Mouse (Mus musculus) 3134 (cell line): ENCODE data around the gene Dock2.
"Not testable (repeated sequence)": the region's sequence is repeated elsewhere in the genome, so short reads cannot be mapped to it uniquely, and the experiment has no call there.

ENCODE experiments used
- DNase-seq: peaks from one replicate; pipeline ENCODE4 v3.0.0-alpha.2; 2011; ENCODE audit warnings: low spot score; ENCODE audit not compliant: insufficient read length; ENCODE audit errors: extremely low read depth

The Dock2 gene

GRCm38 (mm10) chr11:34783587-34784043 lies at the start of gene Dock2:
Gene Dock2, minus strand, starts transcription at chr11:34783892.
- DNase-seq, result no peak

- DNase-seq, result peak; percentile 5
Observed at GRCm38 (mm10) chr11:34832678-34833077, 49.0 kb upstream of the Dock2 start.

GRCm38 (mm10) chr11:34827803-34828202 lies 44.1 kb upstream of the Dock2 start:
- no peak for DNase-seq

GRCm38 (mm10) chr11:34826940-34827339 lies 43.2 kb upstream of the Dock2 start:
- DNase-seq, result no peak

GRCm38 (mm10) chr11:34824791-34825190 lies 41.1 kb upstream of the Dock2 start:
- no peak for DNase-seq

- DNase-seq, result no peak
Observed at GRCm38 (mm10) chr11:34814767-34815166, 31.1 kb upstream of the Dock2 start.

- DNase-seq, result no peak
Observed at GRCm38 (mm10) chr11:34814319-34814718, 30.6 kb upstream of the Dock2 start.

GRCm38 (mm10) chr11:34805026-34805425 lies 21.3 kb upstream of the Dock2 start:
- DNase-seq, result not testable (repeated sequence)

GRCm38 (mm10) chr11:34798066-34798465 lies 14.4 kb upstream of the Dock2 start:
- DNase-seq, result not testable (repeated sequence)

GRCm38 (mm10) chr11:34796097-34796496 lies 12.4 kb upstream of the Dock2 start:
- no peak for DNase-seq

- DNase-seq, result no peak
Observed at GRCm38 (mm10) chr11:34791872-34792271, 8.2 kb upstream of the Dock2 start.

GRCm38 (mm10) chr11:34784864-34785263 lies 1.2 kb upstream of the Dock2 start:
- DNase-seq, result no peak

GRCm38 (mm10) chr11:34782516-34783430 lies 919 bp downstream of the Dock2 start:
- no peak for DNase-seq

- no peak for DNase-seq
Observed at GRCm38 (mm10) chr11:34780786-34781185, 2.9 kb downstream of the Dock2 start.

GRCm38 (mm10) chr11:34779966-34780365 lies 3.7 kb downstream of the Dock2 start:
- DNase-seq, result no peak

- DNase-seq, result no peak
Observed at GRCm38 (mm10) chr11:34778351-34778750, 5.3 kb downstream of the Dock2 start.

- DNase-seq, result no peak
Observed at GRCm38 (mm10) chr11:34777529-34777928, 6.2 kb downstream of the Dock2 start.

- DNase-seq, result no peak
Observed at GRCm38 (mm10) chr11:34776054-34776453, 7.6 kb downstream of the Dock2 start.

GRCm38 (mm10) chr11:34774636-34775035 lies 9.1 kb downstream of the Dock2 start:
- no peak for DNase-seq

GRCm38 (mm10) chr11:34773304-34773895 lies 10.3 kb downstream of the Dock2 start:
- no peak for DNase-seq

GRCm38 (mm10) chr11:34771221-34771986 lies 12.3 kb downstream of the Dock2 start:
- DNase-seq, result no peak
